Mouse (Mus musculus) cerebellum, adult 9-10 months (tissue): ENCODE measurements around the gene Ces5a.
"Not testable (repeated sequence)": the region's sequence is repeated elsewhere in the genome, so short reads cannot be mapped to it uniquely, and the experiment has no call there.

ENCODE experiments used
- DNase-seq: peaks from one replicate; pipeline ENCODE4 v3.0.0; 2022

Ces5a gene

GRCm38 (mm10) chr8:93535730-93536129 is at the start of gene Ces5a:
Ces5a (minus strand) TSS chr8:93535830.
- DNase-seq, result no peak

- no peak for DNase-seq
These were observed 37.2 kb upstream of the Ces5a start for GRCm38 (mm10) chr8:93572841-93573240.

GRCm38 (mm10) chr8:93572095-93572501 is 36.5 kb upstream of the Ces5a start:
- peak; percentile 60 for DNase-seq

GRCm38 (mm10) chr8:93571369-93571985 is 35.8 kb upstream of the Ces5a start:
- DNase-seq, result peak; percentile 75

GRCm38 (mm10) chr8:93570186-93570530 is 34.5 kb upstream of the Ces5a start:
- peak; percentile 74 for DNase-seq

GRCm38 (mm10) chr8:93569311-93570185 is 33.9 kb upstream of the Ces5a start:
- DNase-seq, result peak; percentile 98

- DNase-seq, result no peak
These were observed 33.0 kb upstream of the Ces5a start for GRCm38 (mm10) chr8:93568666-93569065.

- DNase-seq, result peak; percentile 48
These were observed 31.5 kb upstream of the Ces5a start for GRCm38 (mm10) chr8:93567086-93567485.

GRCm38 (mm10) chr8:93564634-93565033 is 29.0 kb upstream of the Ces5a start:
- DNase-seq, result peak; percentile 14

GRCm38 (mm10) chr8:93563551-93563950 is 27.9 kb upstream of the Ces5a start:
- peak; percentile 42 for DNase-seq

- no peak for DNase-seq
These were observed 27.1 kb upstream of the Ces5a start for GRCm38 (mm10) chr8:93562557-93563210.

- no peak for DNase-seq
These were observed 25.6 kb upstream of the Ces5a start for GRCm38 (mm10) chr8:93561271-93561670.

GRCm38 (mm10) chr8:93559696-93560095 is 24.1 kb upstream of the Ces5a start:
- no peak for DNase-seq

- DNase-seq, result no peak
These were observed 33.0 kb downstream of the Ces5a start for GRCm38 (mm10) chr8:93502634-93503033.

GRCm38 (mm10) chr8:93499437-93499836 is 36.2 kb downstream of the Ces5a start:
- DNase-seq, result no peak

GRCm38 (mm10) chr8:93495330-93495729 is 40.3 kb downstream of the Ces5a start:
- DNase-seq, result peak; percentile 72

GRCm38 (mm10) chr8:93488743-93489142 is 46.9 kb downstream of the Ces5a start:
- DNase-seq, result no peak

GRCm38 (mm10) chr8:93478211-93478610 is 57.4 kb downstream of the Ces5a start:
- DNase-seq, result no peak

GRCm38 (mm10) chr8:93469733-93470132 is 65.9 kb downstream of the Ces5a start:
- not testable (repeated sequence) for DNase-seq

GRCm38 (mm10) chr8:93454258-93454877 is 81.3 kb downstream of the Ces5a start:
- no peak for DNase-seq
